Mouse (Mus musculus) liver, embryonic 14.5 days (tissue): Measurements from ENCODE around the gene Rnf39. TPM values are rescaled to one million over a fixed set of nuclear protein-coding genes. Genes with fewer than 3 reads are reported as not detected.

ENCODE experiments used
- ATAC-seq: fragments of 200-750 bp; cut with Nextera tagmentation; 2 replicates; pipeline ENCODE4 v1.8.0; 2017; ENCODE audit warnings: moderate number of reproducible peaks, mild to moderate bottlenecking, moderate library complexity; ENCODE audit not compliant: insufficient read depth
- DNase-seq, 3 experiments: peaks; one replicate each; pipeline ENCODE4 v3.0.0-alpha.2; 2012 to 2013; ENCODE audit warnings: low read depth in 3 of 3, low spot score in 3 of 3
- H3K27ac ChIP-seq: fragments of 300-500 bp; sonication (generic); 2 replicates; pipeline ENCODE4 v1.5.1; 2014; ENCODE audit warnings: moderate library complexity, mild to moderate bottlenecking, control low read depth, inconsistent platforms
- H3K27me3 ChIP-seq: fragments of 300-500 bp; sonication (generic); 2 replicates; pipeline ENCODE4 v1.6.1; 2014; ENCODE audit warnings: mild to moderate bottlenecking, low read length, moderate library complexity; ENCODE audit not compliant: control insufficient read depth, insufficient read depth
- H3K36me3 ChIP-seq: fragments of 300-500 bp; sonication (generic); replicated peaks from 2 replicates; pipeline ENCODE4 v1.6.1; 2014; ENCODE audit warnings: low read depth; ENCODE audit not compliant: control insufficient read depth, insufficient read depth
- H3K4me1 ChIP-seq, 2 experiments: fragments of 200-500 bp in 1 of 2; fragments of 300-500 bp in 1 of 2; sonication (generic) in 1 of 2; replicated peaks; 2 replicates each; pipeline ENCODE4 v1.6.1; 2012 to 2014; ENCODE audit warnings: antibody characterized with exemption in 1 of 2, inconsistent platforms in 1 of 2, low read length in 1 of 2; ENCODE audit not compliant: control insufficient read depth in 2 of 2, insufficient read depth in 2 of 2
- H3K4me2 ChIP-seq: fragments of 300-500 bp; sonication (generic); 2 replicates; pipeline ENCODE4 v1.6.1; 2014; ENCODE audit warnings: low read depth, mild to moderate bottlenecking, control low read depth, moderate library complexity
- H3K4me3 ChIP-seq, 2 experiments: fragments of 200-500 bp in 1 of 2; fragments of 300-500 bp in 1 of 2; sonication (generic) in 1 of 2; 2 replicates each; pipeline ENCODE4 v1.5.1; 2012 to 2014; ENCODE audit warnings: low read depth in 2 of 2, low read length in 2 of 2, mild to moderate bottlenecking in 2 of 2, control low read depth in 1 of 2, inconsistent platforms in 1 of 2, moderate library complexity in 1 of 2; ENCODE audit not compliant: insufficient read depth in 1 of 2
- H3K9ac ChIP-seq: fragments of 300-500 bp; sonication (generic); replicated peaks from 2 replicates; pipeline ENCODE4 v1.6.1; 2014; ENCODE audit warnings: mild to moderate bottlenecking, control low read depth, moderate library complexity
- H3K9me3 ChIP-seq: fragments of 300-500 bp; sonication (generic); 2 replicates; pipeline ENCODE4 v1.6.1; 2016; ENCODE audit warnings: low read length, mixed read lengths; ENCODE audit not compliant: control insufficient read depth
- CTCF ChIP-seq: IDR thresholded peaks from 2 replicates; pipeline ENCODE4 v1.5.1; 2016; ENCODE audit warnings: antibody characterized with exemption, low read depth, control low read depth
- EP300 ChIP-seq: IDR thresholded peaks from 2 replicates; pipeline ENCODE4 v1.6.1; 2016; ENCODE audit warnings: antibody characterized with exemption, low read depth
- WGBS: fragments of 180-500 bp; shearing (Covaris S2); extraction: QIAGEN DNeasy Blood & Tissue Kit; methylation state at CpG from one replicate; pipeline ENCODE4 v1.1.7; 2014; ENCODE audit not compliant: insufficient replicate concordance; 5-methylcytosine and 5-hydroxymethylcytosine counted together
- polyA plus RNA-seq, 2 experiments: library from polyadenylated mRNA; depleted of rRNA in 1 of 2; stranded (reverse) in 1 of 2; unstranded in 1 of 2; fragments of >200 nt; fragmentation: Nextera tagmentation in 1 of 2; extraction: Ambion mirVana in 1 of 2; gene quantifications; 2 replicates each; pipeline versions ENCODE4 v1.2.1 to v1.2.3; 2012 to 2014

The Rnf39 gene
- polyA plus RNA-seq, 2 experiments, result 0.02 TPM; not detected in 1

- H3K9me3 ChIP-seq, result no peaks in the 10 kb centered on the region
- no peak for TF ChIP-seq EP300
- no peak for TF ChIP-seq CTCF
- H3K4me2 ChIP-seq, result no peak overlapping the region
- H3K4me3 ChIP-seq, result no peak overlapping the region
- no peaks in the 10 kb centered on the region for H3K36me3 ChIP-seq
- H3K4me1 ChIP-seq, result no peaks in the 10 kb centered on the region
- no peaks in the 10 kb centered on the region for H3K27me3 ChIP-seq
- H3K27ac ChIP-seq, result no peak overlapping the region
- DNase-seq (no peak), ATAC-seq (no peak)
- WGBS, result 49% methylated on average over 4 of the region's 4 CpGs
- no peak overlapping the region for H3K9ac ChIP-seq
Measured at GRCm38 (mm10) chr17:36931130-36931529, 11.6 kb upstream of the Rnf39 start.

- WGBS, result 26% methylated on average over 2 of the region's 2 CpGs
- Histone ChIP-seq H3K36me3 (no peaks in the 10 kb centered on the region), H3K4me3 (no peak overlapping the region), H3K9ac (no peak overlapping the region), H3K27ac (no peak overlapping the region), H3K9me3 (no peaks in the 10 kb centered on the region), H3K27me3 (no peaks in the 10 kb centered on the region), H3K4me2 (no peak overlapping the region), H3K4me1 (no peaks in the 10 kb centered on the region)
- ATAC-seq (no peak), DNase-seq (no peak)
- TF ChIP-seq EP300 (no peak), CTCF (no peak)
Measured at GRCm38 (mm10) chr17:36931806-36932205, 10.9 kb upstream of the Rnf39 start.

DNA sequence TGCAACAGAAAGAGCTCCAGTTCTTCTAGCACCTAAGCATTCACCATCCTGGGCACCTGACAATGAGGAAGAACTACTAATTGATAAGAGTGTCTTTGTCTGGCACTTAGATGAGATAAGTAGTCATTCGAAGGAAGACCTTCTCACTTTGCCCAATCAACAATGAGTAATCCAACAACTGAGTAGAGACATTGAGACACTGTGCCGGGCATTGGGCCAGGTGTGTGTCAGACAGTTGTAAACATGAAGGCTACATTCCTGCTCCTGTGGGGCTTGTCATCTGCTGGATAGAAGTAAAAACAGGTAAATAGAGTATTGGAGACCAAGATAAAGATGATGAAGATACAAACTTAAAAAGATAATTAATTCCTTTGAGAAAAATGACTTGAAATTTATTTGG is 4.7 kb upstream of the Rnf39 start:
- Histone ChIP-seq H3K9ac (no peak overlapping the region), H3K27me3 (peaks cover 16% of the 10 kb centered on the region), H3K4me1 (no peaks in the 10 kb centered on the region), H3K4me3 (no peak overlapping the region), H3K4me2 (no peak overlapping the region), H3K27ac (no peak overlapping the region), H3K9me3 (no peaks in the 10 kb centered on the region), H3K36me3 (no peaks in the 10 kb centered on the region)
- 46% methylated on average over 2 of the region's 2 CpGs for WGBS
- TF ChIP-seq CTCF (no peak), EP300 (no peak)
- ATAC-seq (no peak), DNase-seq (no peak)

GRCm38 (mm10) chr17:36942391-36942790 is 327 bp upstream of the Rnf39 start:
- no peak for DNase-seq
- TF ChIP-seq EP300, result no peak
- no peak for TF ChIP-seq CTCF
- no peak overlapping the region for H3K4me2 ChIP-seq
- H3K9me3 ChIP-seq, result no peaks in the 10 kb centered on the region
- no peaks in the 10 kb centered on the region for H3K4me1 ChIP-seq
- H3K27ac ChIP-seq, result no peak overlapping the region
- H3K36me3 ChIP-seq, result no peaks in the 10 kb centered on the region
- H3K9ac ChIP-seq, result no peak overlapping the region
- WGBS, result 39% methylated on average over 10 of the region's 10 CpGs
- peaks cover 57% of the 10 kb centered on the region for H3K27me3 ChIP-seq
- H3K4me3 ChIP-seq, result no peak overlapping the region
- ATAC-seq, result no peak

DNA sequence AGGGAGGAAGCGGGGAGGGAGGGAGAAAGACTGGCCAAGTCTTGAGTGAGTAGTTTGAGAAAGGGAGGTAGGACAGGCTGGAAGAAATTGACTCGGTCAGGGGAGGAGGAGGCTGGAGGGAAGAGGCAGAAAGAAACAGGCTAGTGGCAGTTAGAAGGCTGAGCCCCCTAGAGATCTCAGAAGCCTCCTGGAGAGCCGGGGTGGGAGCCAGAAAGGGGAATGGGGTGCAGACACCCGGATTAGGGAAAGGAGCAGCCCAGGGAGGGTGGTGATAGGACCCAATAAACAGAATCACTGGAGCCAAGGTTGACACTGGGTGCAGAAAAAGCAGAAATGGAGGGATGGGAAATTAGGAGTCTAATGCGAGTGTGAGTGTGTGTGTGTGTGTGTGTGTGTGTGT is 973 bp downstream of the Rnf39 start:
- Histone ChIP-seq H3K4me1 (0 out of 4 replicates have a peak, but pooled peaks cover 0 to 4% of the 10 kb centered on the region in 2 experiments), H3K4me3 (no peak overlapping the region), H3K9me3 (no peaks in the 10 kb centered on the region), H3K4me2 (no peak overlapping the region), H3K36me3 (no peaks in the 10 kb centered on the region), H3K9ac (no peak overlapping the region), H3K27me3 (peaks cover 63% of the 10 kb centered on the region), H3K27ac (no peak overlapping the region)
- 22% methylated on average over 5 of the region's 5 CpGs for WGBS
- DNase-seq (no peak), ATAC-seq (no peak)
- TF ChIP-seq CTCF (no peak), EP300 (no peak)
